Mouse (Mus musculus) G1E (cell line): ENCODE measurements around the gene Atf6b.

Experiments used
- CTCF ChIP-seq: IDR thresholded peaks from 2 replicates; pipeline ENCODE4 v1.5.1; 2012; ENCODE audit warnings: low read depth, low read length, inconsistent platforms, mixed read lengths
- GATA2 ChIP-seq: IDR thresholded peaks from 2 replicates; pipeline ENCODE4 v1.6.1; 2012; ENCODE audit warnings: low read depth, low read length, inconsistent platforms, borderline replicate concordance
- POLR2AphosphoS5 ChIP-seq: IDR thresholded peaks from 2 replicates; pipeline ENCODE4 v1.6.1; 2012; ENCODE audit warnings: low read depth, low read length, inconsistent platforms; ENCODE audit not compliant: insufficient replicate concordance

- TF ChIP-seq CTCF (no peak), POLR2AphosphoS5 (no peak), GATA2 (no peak)
Observed at GRCm38 (mm10) chr17:34681132-34681571, 34.2 kb downstream of the Atf6b start.
